Mouse (Mus musculus) neutrophil, adult 5-6 weeks (primary cell): Measurements from ENCODE around the gene Il1rn. TPM values are rescaled to one million over a fixed set of nuclear protein-coding genes. Genes with fewer than 3 reads are reported as not detected.

Experiments used
- total RNA-seq: library from RNA; stranded (forward); fragments of 200-1000 nt; gene quantifications from 2 replicates; pipeline ENCODE4 v1.2.3, GENCODE M21; 2017

Il1rn gene
- total RNA-seq, 1 experiment from 2014 or later, result 188 TPM

Other genes with a start within 250 kb of the Il1rn start
- gene Tbpl2, start 240.3 kb upstream of the Il1rn start, total RNA-seq, result not detected in 2 replicates
- not detected in 2 replicates for gene Il1f8, start 183.7 kb upstream of the Il1rn start, total RNA-seq
- 318 and 323 TPM in 2 replicates for gene Il1f9, start 150.4 kb upstream of the Il1rn start, total RNA-seq
- gene Il1f6, start 121.4 kb upstream of the Il1rn start, total RNA-seq, result not detected in 2 replicates
- gene Il1f5, start 59.9 kb upstream of the Il1rn start, total RNA-seq, result not detected in 2 replicates
- gene Il1f10, start 45.7 kb upstream of the Il1rn start, total RNA-seq, result not detected in 2 replicates
- 132 and 154 TPM in 2 replicates for gene Psd4, start 30.7 kb downstream of the Il1rn start, total RNA-seq
- gene Pax8, start 138.7 kb downstream of the Il1rn start, total RNA-seq, result not detected in 2 replicates